Mouse (Mus musculus): ENCODE data around the gene Tomt.

- no peak for TF ChIP-seq CTCF (IDR thresholded peaks at IDR 0.05; ENCODE audit: low read depth)
- TF ChIP-seq EP300 (IDR thresholded peaks at IDR 0.05; ENCODE audit: low read depth), result no peak
Observed at GRCm38 (mm10) chr7:101906696-101907095, 537 bp upstream of the Tomt start.

Data from heart, postnatal 0 days (tissue).